Mouse (Mus musculus) CH12.LX (cell line): ENCODE data around the gene Fcor. TPM values are rescaled to one million over a fixed set of nuclear protein-coding genes. Genes with fewer than 3 reads are reported as not detected.

Experiments used
- DNase-seq: peaks from one replicate; pipeline ENCODE4 v3.0.0-alpha.2; 2013; ENCODE audit errors: extremely low read depth
- H3K27ac ChIP-seq: 2 replicates; pipeline ENCODE4 v1.5.1; 2012; ENCODE audit warnings: low read depth, mild to moderate bottlenecking, control low read depth, moderate library complexity; ENCODE audit not compliant: insufficient read depth
- H3K27me3 ChIP-seq: replicated peaks from 2 replicates; pipeline ENCODE3; 2012; ENCODE audit warnings: inconsistent platforms
- H3K36me3 ChIP-seq, 2 experiments: replicated peaks in 1 of 2; 2 replicates each; pipeline versions ENCODE3 to v1.6.1; 2012; ENCODE audit warnings: inconsistent platforms in 1 of 2, low read length in 1 of 2, mild to moderate bottlenecking in 1 of 2, mixed read lengths in 1 of 2, moderate library complexity in 1 of 2; ENCODE audit not compliant: control insufficient read depth in 1 of 2, insufficient read depth in 1 of 2
- H3K4me1 ChIP-seq, 2 experiments: 2 replicates each; pipeline ENCODE4 v1.6.1; 2012; ENCODE audit warnings: inconsistent platforms in 1 of 2, moderate library complexity in 1 of 2; ENCODE audit not compliant: insufficient read depth in 2 of 2, control insufficient read depth in 1 of 2
- H3K4me2 ChIP-seq: 2 replicates; pipeline ENCODE4 v1.6.1; 2012; ENCODE audit warnings: low read depth, mild to moderate bottlenecking, control low read depth; ENCODE audit not compliant: poor library complexity, insufficient read depth, severe bottlenecking
- H3K4me3 ChIP-seq, 3 experiments: fragments of 150-350 bp in 1 of 3; sonication (generic) in 1 of 3; replicated peaks in 1 of 3; 2 replicates each; pipeline versions ENCODE3 to v1.5.1; 2011 to 2012; ENCODE audit warnings: low read depth in 2 of 3, low read length in 2 of 3, mild to moderate bottlenecking in 2 of 3, moderate library complexity in 2 of 3, control low read depth in 1 of 3, improper control_type of control experiment in 1 of 3, inconsistent platforms in 1 of 3, mixed read lengths in 1 of 3; ENCODE audit not compliant: poor library complexity in 1 of 3
- H3K79me2 ChIP-seq: replicated peaks from 2 replicates; pipeline ENCODE4 v1.6.1; 2012; ENCODE audit warnings: mild to moderate bottlenecking, moderate library complexity; ENCODE audit not compliant: control insufficient read depth, poor library complexity, insufficient read depth, severe bottlenecking; ENCODE audit errors: extremely low read depth
- H3K9ac ChIP-seq: 2 replicates; pipeline ENCODE4 v1.6.1; 2012; ENCODE audit warnings: low read depth, mild to moderate bottlenecking, control low read depth, moderate library complexity; ENCODE audit not compliant: insufficient read depth
- H3K9me3 ChIP-seq: replicated peaks from 2 replicates; pipeline ENCODE3; 2012; ENCODE audit warnings: low read length, inconsistent platforms, mixed read lengths
- BHLHE40 ChIP-seq: IDR thresholded peaks from 2 replicates; pipeline ENCODE4 v1.6.1; 2011; ENCODE audit warnings: mild to moderate bottlenecking, low read depth, low read length, improper control_type of control experiment
- CHD1 ChIP-seq: IDR thresholded peaks from 2 replicates; pipeline ENCODE4 v1.6.1; 2012; ENCODE audit warnings: low read depth, low read length, improper control_type of control experiment, inconsistent platforms
- E2F4 ChIP-seq: IDR thresholded peaks from 2 replicates; pipeline ENCODE4 v1.6.1; 2011; ENCODE audit warnings: low read depth, low read length, improper control_type of control experiment; ENCODE audit not compliant: insufficient replicate concordance
- ELF1 ChIP-seq: IDR thresholded peaks from 2 replicates; pipeline ENCODE4 v1.6.1; 2014; ENCODE audit warnings: low read depth, mild to moderate bottlenecking, inconsistent platforms, low read length, improper control_type of control experiment
- EP300 ChIP-seq: IDR thresholded peaks from 2 replicates; pipeline ENCODE4 v1.6.1; 2011; ENCODE audit warnings: low read length, improper control_type of control experiment
- GABPA ChIP-seq: IDR thresholded peaks from 2 replicates; pipeline ENCODE4 v1.6.1; 2012; ENCODE audit warnings: low read depth, low read length, improper control_type of control experiment, inconsistent platforms; ENCODE audit not compliant: insufficient replicate concordance
- HCFC1 ChIP-seq: IDR thresholded peaks from 2 replicates; pipeline ENCODE4 v1.6.1; 2012; ENCODE audit warnings: low read depth, mild to moderate bottlenecking, inconsistent platforms, low read length, improper control_type of control experiment
- JUND ChIP-seq: conservative IDR thresholded peaks from 2 replicates; pipeline ENCODE4 v1.6.1; 2011; ENCODE audit warnings: low read depth, low read length, improper control_type of control experiment
- MAFK ChIP-seq: IDR thresholded peaks from 2 replicates; pipeline ENCODE4 v1.6.1; 2011; ENCODE audit warnings: low read length, improper control_type of control experiment; ENCODE audit not compliant: insufficient replicate concordance
- MAX ChIP-seq: IDR thresholded peaks from 2 replicates; pipeline ENCODE4 v1.6.1; 2011; ENCODE audit warnings: low read length, improper control_type of control experiment
- MAZ ChIP-seq: IDR thresholded peaks from 2 replicates; pipeline ENCODE4 v1.6.1; 2012; ENCODE audit warnings: low read depth, mild to moderate bottlenecking, inconsistent platforms, low read length, improper control_type of control experiment, moderate library complexity
- MXI1 ChIP-seq: IDR thresholded peaks from 2 replicates; pipeline ENCODE4 v1.6.1; 2011; ENCODE audit warnings: mild to moderate bottlenecking, low read depth, low read length, improper control_type of control experiment
- NRF1 ChIP-seq: IDR thresholded peaks from 2 replicates; pipeline ENCODE4 v1.6.1; 2014; ENCODE audit warnings: low read depth, mild to moderate bottlenecking, inconsistent platforms, low read length, improper control_type of control experiment, moderate library complexity
- POLR2AphosphoS2 ChIP-seq: IDR thresholded peaks from 2 replicates; pipeline ENCODE4 v1.6.1; 2011; ENCODE audit warnings: low read depth, low read length, improper control_type of control experiment
- SIN3A ChIP-seq: IDR thresholded peaks from 2 replicates; pipeline ENCODE4 v1.6.1; 2012; ENCODE audit warnings: low read length, improper control_type of control experiment, inconsistent platforms
- SMC3 ChIP-seq: IDR thresholded peaks from 2 replicates; pipeline ENCODE4 v1.6.1; 2011; ENCODE audit warnings: low read depth, low read length, improper control_type of control experiment
- TBP ChIP-seq: conservative IDR thresholded peaks from 2 replicates; pipeline ENCODE4 v1.6.1; 2011; ENCODE audit warnings: low read depth, low read length, improper control_type of control experiment
- UBTF ChIP-seq: IDR thresholded peaks from 2 replicates; pipeline ENCODE4 v1.6.1; 2012; ENCODE audit warnings: low read depth, mild to moderate bottlenecking, inconsistent platforms, low read length, improper control_type of control experiment, moderate library complexity
- ZC3H11A ChIP-seq: IDR thresholded peaks from 2 replicates; pipeline ENCODE4 v1.6.1; 2012; ENCODE audit warnings: low read depth, mild to moderate bottlenecking, inconsistent platforms, low read length, improper control_type of control experiment
- ZKSCAN1 ChIP-seq: IDR thresholded peaks from 2 replicates; pipeline ENCODE4 v1.6.1; 2012; ENCODE audit warnings: low read depth, inconsistent platforms, low read length, improper control_type of control experiment, borderline replicate concordance
- ZMIZ1 ChIP-seq: IDR thresholded peaks from 2 replicates; pipeline ENCODE4 v1.6.1; 2012; ENCODE audit warnings: low read depth, mild to moderate bottlenecking, inconsistent platforms, low read length, improper control_type of control experiment
- dilution Hi-C: fragments of 300-500 bp; cut with MboI; formaldehyde crosslinking; loops from 2 replicates; pipeline ENCODE4 v1.14.3; 2020; ENCODE audit warnings: low sequenced_read_pairs; ENCODE audit not compliant: extremely low pct_unique_long_range_greater_than_20kb, extremely low pct_ligation_motif_present
- in situ Hi-C: fragments of 300-500 bp; cut with MboI; formaldehyde crosslinking; loops from 3 replicates; pipeline ENCODE4 v1.14.3; 2019; ENCODE audit warnings: low sequenced_read_pairs, low pct_ligation_motif_present, low pct_unique_long_range_greater_than_20kb, mixed read lengths
- polyA plus RNA-seq: library from polyadenylated mRNA; unstranded; fragments of >175 nt; gene quantifications from 2 replicates; pipeline ENCODE4 v1.2.1, GENCODE M21; 2012; ENCODE audit warnings: low read depth; ENCODE audit not compliant: insufficient read length
- total RNA-seq, 2 experiments: library from RNA; depleted of rRNA; stranded (reverse); fragments of 300-350 nt in 1 of 2; fragments of >200 nt in 1 of 2; gene quantifications; 2 replicates each; pipeline ENCODE4 v1.2.3; 2012 to 2014

The Fcor gene
- total and polyA plus RNA-seq, 3 experiments = 0.63 TPM; not detected in 2

GRCm38 (mm10) chr8:3676131-3676992 is 4.2 kb upstream of the Fcor start, which contains the start of gene Trappc5 (continued):
- 0 out of 2 replicates have a peak, but pooled peaks have one; percentile 11 for TF ChIP-seq MXI1

- Histone ChIP-seq H3K79me2 (peaks cover 21% of the 10 kb centered on the region; the same call in 1 of the 2 replicates), H3K27me3 (peaks cover 25% of the 10 kb centered on the region), H3K27ac (no peak overlapping the region), H3K4me3 (no peak overlapping the region), H3K4me1 (peaks cover 0 to 32% of the 10 kb centered on the region in 2 experiments; a peak in 2 of 4 replicates), H3K9me3 (no peaks in the 10 kb centered on the region), H3K4me2 (no peak overlapping the region), H3K9ac (no peak overlapping the region), H3K36me3 (peaks cover 10 to 14% of the 10 kb centered on the region in 2 experiments)
- in situ Hi-C loops (loop anchor here (5.0 to 10.0 kb wide), 4 partner anchors 47 to 320 kb away; partner anchors contain the start of genes A430078G23Rik, Pcp2 and Pex11g), dilution Hi-C loops (no loop called here)
- no peak for DNase-seq
- TF ChIP-seq ZKSCAN1 = no peak
- TF ChIP-seq UBTF = no peak
- TF ChIP-seq MAX = no peak
- no peak for TF ChIP-seq JUND
- TF ChIP-seq SMC3 = no peak
- no peak for TF ChIP-seq ZMIZ1
- TF ChIP-seq NRF1 = no peak
Measured at GRCm38 (mm10) chr8:3674671-3675070, 2.5 kb upstream of the Fcor start.

- in situ Hi-C loops (loop anchor here (5.0 to 10.0 kb wide), 4 partner anchors 43 to 316 kb away; partner anchors contain the start of genes A430078G23Rik, Pcp2 and Pex11g), dilution Hi-C loops (no loop called here)
- DNase-seq = no peak
- Histone ChIP-seq H3K36me3 (no peaks in the 10 kb centered on the region), H3K27me3 (peaks cover 24% of the 10 kb centered on the region), H3K9me3 (no peaks in the 10 kb centered on the region), H3K79me2 (no peaks in the 10 kb centered on the region), H3K4me1 (peaks cover 7 to 18% of the 10 kb centered on the region in 2 experiments; a peak in 3 of 4 replicates), H3K4me3 (no peak overlapping the region), H3K4me2 (no peak overlapping the region), H3K27ac (no peak overlapping the region), H3K9ac (no peak overlapping the region)
- TF ChIP-seq ELF1 (no peak), ZKSCAN1 (no peak), HCFC1 (no peak), CHD1 (no peak), BHLHE40 (no peak), MAZ (no peak), E2F4 (no peak), ZC3H11A (no peak), MAFK (no peak), EP300 (no peak), TBP (no peak), SIN3A (no peak), GABPA (no peak), POLR2AphosphoS2 (no peak), MXI1 (no peak)
Measured at GRCm38 (mm10) chr8:3670388-3670787, 1.8 kb downstream of the Fcor start.
